Mouse (Mus musculus) left cerebral cortex, adult 6 months (tissue): ENCODE measurements around the gene Smap1. TPM values are rescaled to one million over a fixed set of nuclear protein-coding genes. Genes with fewer than 3 reads are reported as not detected.

Experiments
- long read RNA-seq, 2 experiments: library from polyadenylated mRNA; unstranded; transcript quantifications; one replicate each; pipeline ENCODE4 v2.0.0; 2019 to 2020
- polyA plus RNA-seq: library from polyadenylated mRNA; unstranded; fragments of <200 nt; fragmentation: Nextera tagmentation; gene quantifications from 2 replicates; pipeline ENCODE4 v1.2.3, GENCODE M21; 2021

Gene Smap1
- polyA plus RNA-seq = 21.5 and 139 TPM in 2 replicates
- long read RNA-seq, experiment 1, partial matches to known transcripts = 15 of 130 reads
- long read RNA-seq, experiment 1, other reads (novel, unspliced or antisense) = 114 of 130 reads
- long read RNA-seq, experiment 2, partial matches to known transcripts = 16 of 21 reads
- long read RNA-seq, experiment 2, other reads (novel, unspliced or antisense) = 5 of 21 reads

GRCm38 (mm10) chr1:23921711-23922529 is at the start of gene Smap1:
TSS of gene Smap1 (minus strand) at chr1:23922317.

Other genes starting within 250 kb of the Smap1 start
- gene B3gat2, start 160.6 kb downstream of the Smap1 start, polyA plus RNA-seq = 2.8 and 3.8 TPM in 2 replicates
- gene Sdhaf4, start 83.3 kb upstream of the Smap1 start, polyA plus RNA-seq = 164 and 165 TPM in 2 replicates
- gene Fam135a, start 178.0 kb upstream of the Smap1 start, polyA plus RNA-seq = 7.3 and 7.6 TPM in 2 replicates